In genomic region chr3:135411824-135412223, GRCm38 (mm10) we compare ENCODE assay signal across 14 mouse cellular contexts. TPM values are rescaled to one million over a fixed set of nuclear protein-coding genes. Genes with fewer than 3 reads are reported as not detected.
A peak's percentile ranks its signal among the peaks of the same experiment; 100 is the strongest.
DNase-seq lines count a peak whose midpoint lies in the region; ATAC-seq lines count a peak whose summit lies in the region.
"Had no signal": no experiment of that assay in that cellular context is flagged by ENCODE, and none has a peak within 500 bp of the region (broad histone marks: within the 10 kb centered on the region; RNA-seq: fewer than 3 reads in every experiment).

No protein-coding gene starts in this region.

- 52% methylated on average over 9 of the region's 9 CpGs for WGBS in midbrain, embryonic 10.5 days
- WGBS in midbrain, embryonic 13.5 days = 47% methylated on average over 9 of the region's 9 CpGs
- 19% methylated on average over 9 of the region's 9 CpGs for WGBS in heart, embryonic 13.5 days
- 74% methylated on average over 9 of the region's 9 CpGs for WGBS in forebrain, embryonic 10.5 days

- H3K9me3 ChIP-seq in midbrain, embryonic 10.5 days (replicated peaks) = 0 out of 2 replicates have a peak, but pooled peaks cover 4% of the 10 kb centered on the region
- H3K9me3 ChIP-seq in midbrain, embryonic 13.5 days = peaks cover 3% of the 10 kb centered on the region; the same call in 1 of the 2 replicates
- no peaks in the 10 kb centered on the region for H3K9me3 ChIP-seq in heart, embryonic 13.5 days
- no peaks in the 10 kb centered on the region; the same call in 1 of the 2 replicates for H3K9me3 ChIP-seq in forebrain, embryonic 10.5 days
- H3K9me3 ChIP-seq: neural tube, embryonic 13.5 days had no signal

- H3K4me2 ChIP-seq in midbrain, embryonic 13.5 days (replicated peaks) = no peak overlapping the region
- peak overlapping the region; percentile 53 for H3K4me2 ChIP-seq in heart, embryonic 13.5 days
- H3K4me2 ChIP-seq: neural tube, embryonic 13.5 days had no signal

- no peak overlapping the region for H3K9ac ChIP-seq in midbrain, embryonic 13.5 days (replicated peaks)
- H3K9ac ChIP-seq in heart, embryonic 13.5 days = 0 out of 2 replicates have a peak overlapping the region, but pooled peaks have one; percentile 50
- H3K9ac ChIP-seq: liver, embryonic 14.5 days; neural tube, embryonic 13.5 days had no signal

- peaks cover 55% of the 10 kb centered on the region for H3K36me3 ChIP-seq in midbrain, embryonic 10.5 days
- H3K36me3 ChIP-seq in midbrain, embryonic 13.5 days = peaks cover 29% of the 10 kb centered on the region
- peaks cover 24% of the 10 kb centered on the region for H3K36me3 ChIP-seq in heart, embryonic 13.5 days
- H3K36me3 ChIP-seq in forebrain, embryonic 10.5 days (replicated peaks) = peaks cover 47% of the 10 kb centered on the region

- no peaks in the 10 kb centered on the region for H3K27me3 ChIP-seq in midbrain, embryonic 10.5 days (ENCODE audit: low read depth, poor library complexity, severe bottlenecking)
- H3K27me3 ChIP-seq in midbrain, embryonic 13.5 days = no peaks in the 10 kb centered on the region
- no peaks in the 10 kb centered on the region for H3K27me3 ChIP-seq in heart, embryonic 13.5 days (replicated peaks)
- no peaks in the 10 kb centered on the region for H3K27me3 ChIP-seq in forebrain, embryonic 10.5 days (ENCODE audit: poor library complexity, severe bottlenecking)
- H3K27me3 ChIP-seq: neural tube, embryonic 13.5 days had no signal

- no peak overlapping the region; the same call in 1 of the 2 replicates for H3K27ac ChIP-seq in midbrain, embryonic 10.5 days (replicated peaks)
- no peak overlapping the region for H3K27ac ChIP-seq in midbrain, embryonic 13.5 days
- peak overlapping the region; percentile 66 for H3K27ac ChIP-seq in heart, embryonic 13.5 days (replicated peaks)
- no peak overlapping the region for H3K27ac ChIP-seq in forebrain, embryonic 10.5 days
- H3K27ac ChIP-seq: liver, embryonic 14.5 days; neural tube, embryonic 13.5 days had no signal

- DNase-seq in midbrain, embryonic 10.5 days (ENCODE audit: low spot score) = peak; percentile 53
- DNase-seq in embryo, embryonic 11.5 days (ENCODE audit: low read depth, low spot score) = peak; percentile 11
- DNase-seq in mesoderm, embryonic 11.5 days (ENCODE audit: low read depth, low spot score) = peak; percentile 55
- no peak for DNase-seq in kidney, postnatal 36 days
- DNase-seq in layer of hippocampus, adult 11-12 months (ENCODE audit: low spot score) = no peak
- DNase-seq in forebrain, embryonic 10.5 days (ENCODE audit: extremely low spot score, low spot score) = no peak
- DNase-seq: adrenal gland, postnatal 36 days; kidney, adult 18-20 months; thymus, postnatal 14 days had no signal

- no peak for ATAC-seq in midbrain, embryonic 13.5 days
- peak; percentile 66; the same call in 1 of the 2 replicates for ATAC-seq in heart, embryonic 13.5 days (ENCODE audit: extremely low read depth, insufficient number of reproducible peaks, low FRiP score, low TSS enrichment)

- H3K4me1 ChIP-seq in midbrain, embryonic 10.5 days = peaks cover 29% of the 10 kb centered on the region
- peaks cover 9% of the 10 kb centered on the region for H3K4me1 ChIP-seq in midbrain, embryonic 13.5 days (replicated peaks)
- H3K4me1 ChIP-seq in heart, embryonic 13.5 days = peaks cover 35% of the 10 kb centered on the region
- H3K4me1 ChIP-seq in forebrain, embryonic 10.5 days = peaks cover 10% of the 10 kb centered on the region; the same call in 1 of the 2 replicates

- no peak overlapping the region for H3K4me3 ChIP-seq in midbrain, embryonic 10.5 days
- H3K4me3 ChIP-seq in midbrain, embryonic 13.5 days (replicated peaks) = no peak overlapping the region
- H3K4me3 ChIP-seq in heart, embryonic 13.5 days = peak overlapping the region; percentile 6; the same call in 1 of the 2 replicates
- no peak overlapping the region for H3K4me3 ChIP-seq in forebrain, embryonic 10.5 days
- H3K4me3 ChIP-seq: erythroblast, embryonic 14.5 days; neural tube, embryonic 13.5 days had no signal

RNA-seq across cellular contexts. Expression of gene Cisd2, which starts 11.9 kb away (rescaled TPM):
- polyA plus RNA-seq in midbrain, embryonic 10.5 days (2016; fragmentation: Nextera tagmentation; extraction: Ambion mirVana) = 87.4 and 94.2 TPM in 2 replicates
- polyA plus RNA-seq in midbrain, embryonic 13.5 days (2015; fragmentation: Nextera tagmentation; extraction: Ambion mirVana) = 78.8 and 80.7 TPM in 2 replicates
- polyA plus RNA-seq in heart, embryonic 13.5 days (2015; fragmentation: Nextera tagmentation; extraction: Ambion mirVana) = 45.3 and 52.7 TPM in 2 replicates
- 87.8 and 89.8 TPM in 2 replicates for polyA plus RNA-seq in forebrain, embryonic 10.5 days (2016; fragmentation: Nextera tagmentation; extraction: Ambion mirVana)

RNA-seq across cellular contexts. Expression of gene Ube2d3, which starts 26.1 kb away (rescaled TPM):
- 548 and 568 TPM in 2 replicates for polyA plus RNA-seq in midbrain, embryonic 10.5 days (2016; fragmentation: Nextera tagmentation; extraction: Ambion mirVana)
- 433 and 444 TPM in 2 replicates for polyA plus RNA-seq in midbrain, embryonic 13.5 days (2015; fragmentation: Nextera tagmentation; extraction: Ambion mirVana)
- polyA plus RNA-seq in heart, embryonic 13.5 days (2015; fragmentation: Nextera tagmentation; extraction: Ambion mirVana) = 398 and 436 TPM in 2 replicates
- polyA plus RNA-seq in forebrain, embryonic 10.5 days (2016; fragmentation: Nextera tagmentation; extraction: Ambion mirVana) = 565 and 588 TPM in 2 replicates

Comparison
In these comparisons a context has a peak if more than half of its experiments do, and no peak if none do; other contexts are left out.
1. DNase-seq: peak in midbrain, embryonic 10.5 days (single experiment), embryo, embryonic 11.5 days (single experiment) and mesoderm, embryonic 11.5 days (single experiment); none in kidney, postnatal 36 days (0 of 2), layer of hippocampus, adult 11-12 months (single experiment) and forebrain, embryonic 10.5 days (single experiment).